ENCODE assay signal across 14 mouse cellular contexts in the genomic region with DNA sequence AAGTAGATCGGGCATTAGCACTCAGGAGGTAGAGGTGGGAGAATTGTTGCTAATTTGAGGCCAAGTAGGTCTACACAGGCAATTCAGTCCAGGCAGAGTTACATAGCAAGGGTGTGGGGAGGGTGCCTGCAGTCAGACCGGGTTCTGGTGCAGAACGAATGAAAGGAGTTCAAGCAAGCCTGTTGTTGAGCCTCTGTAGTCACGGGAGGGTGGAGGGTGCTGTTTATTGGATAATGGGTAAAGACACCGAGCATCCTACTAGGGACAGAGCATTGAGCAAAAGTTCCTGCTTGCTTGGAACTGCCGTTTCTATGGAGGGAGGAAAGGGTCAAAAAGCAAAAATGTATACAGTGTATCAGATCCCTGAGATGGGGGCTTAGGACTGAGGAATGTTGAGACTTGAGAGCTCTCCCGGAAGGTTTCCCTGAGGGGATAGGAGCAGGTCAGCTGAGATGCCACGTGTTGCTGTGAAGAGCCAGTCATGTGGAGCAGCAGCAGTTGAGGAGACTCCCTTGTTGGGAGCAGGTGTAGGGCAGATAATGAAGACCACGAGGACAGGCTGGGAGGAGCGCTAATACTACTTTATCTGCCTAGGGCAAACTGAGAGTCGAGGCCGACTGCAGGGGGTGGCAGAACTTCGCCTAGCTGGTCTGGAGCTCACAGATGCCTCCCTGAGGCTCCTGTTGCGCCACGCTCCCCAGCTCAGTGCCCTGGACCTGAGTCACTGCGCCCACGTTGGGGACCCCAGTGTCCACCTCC. TPM values are rescaled to one million over a fixed set of nuclear protein-coding genes. Genes with fewer than 3 reads are reported as not detected.
A peak's percentile ranks its signal among the peaks of the same experiment; 100 is the strongest.
DNase-seq lines count a peak whose midpoint lies in the region; ATAC-seq and TF ChIP-seq lines count a peak whose summit lies in the region.
"Had no signal": no experiment of that assay in that cellular context is flagged by ENCODE, and none has a peak within 500 bp of the region (broad histone marks: within the 10 kb centered on the region; RNA-seq: fewer than 3 reads in every experiment).

No protein-coding gene starts in this region.

- no peaks in the 10 kb centered on the region for H3K9me3 ChIP-seq in heart, embryonic 12.5 days (replicated peaks)
- no peaks in the 10 kb centered on the region for H3K9me3 ChIP-seq in MEL (replicated peaks; ENCODE audit: insufficient read depth, low read length)
- H3K9me3 ChIP-seq in limb, embryonic 12.5 days: no peaks in the 10 kb centered on the region
- H3K9me3 ChIP-seq in kidney, embryonic 15.5 days (replicated peaks): no peaks in the 10 kb centered on the region

- 68% methylated on average over 17 of the region's 17 CpGs for WGBS in heart, embryonic 12.5 days
- WGBS in limb, embryonic 12.5 days: 81% methylated on average over 17 of the region's 17 CpGs
- WGBS in spleen, adult 2 months: 89% methylated on average over 17 of the region's 17 CpGs
- WGBS in kidney, embryonic 15.5 days: 79% methylated on average over 17 of the region's 17 CpGs

- peak in 2 of 3 experiments; percentile 9; a peak in 1 of 6 replicates for TF ChIP-seq CTCF in MEL (IDR thresholded peaks at IDR 0.05 in 2 of 3, conservative IDR thresholded peaks at IDR 0.05 in 1 of 3; ENCODE audit: control insufficient read depth in 1 of 3, insufficient read depth in 1 of 3, low read depth in 2 of 3, low read length in 3 of 3, poor library complexity in 1 of 3, severe bottlenecking in 1 of 3)
- no peak for TF ChIP-seq CTCF in spleen, adult 2 months (IDR thresholded peaks at IDR 0.05; ENCODE audit: extremely low read depth, insufficient read depth, insufficient read length, insufficient replicate concordance)

- H3K4me2 ChIP-seq in heart, embryonic 12.5 days: peak overlapping the region; percentile 6; the same call in 1 of the 2 replicates
- H3K4me2 ChIP-seq in limb, embryonic 12.5 days: no peak overlapping the region
- no peak overlapping the region for H3K4me2 ChIP-seq in kidney, embryonic 15.5 days

- H3K79me2 ChIP-seq in MEL (ENCODE audit: control insufficient read depth, insufficient read depth, low read length, poor library complexity): peaks cover 24% of the 10 kb centered on the region

- H3K9ac ChIP-seq in heart, embryonic 12.5 days: no peak overlapping the region
- peak overlapping the region; percentile 78 for H3K9ac ChIP-seq in MEL (ENCODE audit: control insufficient read depth, low read depth, low read length, poor library complexity, severe bottlenecking)
- no peak overlapping the region for H3K9ac ChIP-seq in limb, embryonic 12.5 days (replicated peaks)
- H3K9ac ChIP-seq in kidney, embryonic 15.5 days: no peak overlapping the region

- DNase-seq in heart, postnatal 14 days: no peak
- DNase-seq in MEL (ENCODE audit: low read depth, low spot score): peak; percentile 94
- DNase-seq in spleen, adult 2 months (ENCODE audit: low read depth in 1 of 2, low spot score in 2 of 2): no peak
- no peak for DNase-seq in retina, embryonic 14.5 days (ENCODE audit: low spot score)
- DNase-seq in thymus, postnatal 25 days: no peak
- DNase-seq: gastrocnemius, postnatal 10 days; kidney, postnatal 4 days; thymus, adult 18-20 months had no signal

- ATAC-seq in heart, embryonic 12.5 days (ENCODE audit: insufficient number of reproducible peaks, low FRiP score): peak; percentile 53
- ATAC-seq in limb, embryonic 12.5 days (ENCODE audit: insufficient number of reproducible peaks, insufficient read depth, low FRiP score, low TSS enrichment, low read depth): no peak
- ATAC-seq in kidney, embryonic 15.5 days (replicated peaks; ENCODE audit: low FRiP score): no peak

- 0 out of 2 replicates have a peak overlapping the region, but pooled peaks have one; percentile 21 for H3K27ac ChIP-seq in heart, embryonic 12.5 days (ENCODE audit: poor library complexity, severe bottlenecking)
- H3K27ac ChIP-seq in MEL (ENCODE audit: control insufficient read depth, low read depth, low read length): peak overlapping the region; percentile 91
- peak overlapping the region; percentile 96; the same call in 1 of the 2 replicates for H3K27ac ChIP-seq in limb, embryonic 12.5 days
- H3K27ac ChIP-seq in spleen, adult 2 months (ENCODE audit: insufficient read depth, low read length): peak overlapping the region; percentile 16; the same call in 1 of the 2 replicates
- H3K27ac ChIP-seq in kidney, embryonic 15.5 days: no peak overlapping the region

- peaks cover 8% of the 10 kb centered on the region for H3K27me3 ChIP-seq in heart, embryonic 12.5 days (replicated peaks)
- H3K27me3 ChIP-seq in MEL (ENCODE audit: control insufficient read depth in 1 of 2, insufficient read depth in 2 of 2, low read length in 2 of 2): no peaks in the 10 kb centered on the region
- no peaks in the 10 kb centered on the region for H3K27me3 ChIP-seq in limb, embryonic 12.5 days
- no peaks in the 10 kb centered on the region for H3K27me3 ChIP-seq in spleen, adult 2 months (ENCODE audit: control insufficient read depth, insufficient read depth, low read length)
- H3K27me3 ChIP-seq in kidney, embryonic 15.5 days: no peaks in the 10 kb centered on the region

- TF ChIP-seq POLR2A in MEL (IDR thresholded peaks at IDR 0.05; ENCODE audit: control insufficient read depth in 1 of 2, insufficient read depth in 1 of 2, low read depth in 1 of 2, low read length in 2 of 2, poor library complexity in 1 of 2): peak; percentile 54 to 98
- no peak for TF ChIP-seq POLR2A in spleen, adult 2 months (IDR thresholded peaks at IDR 0.05; ENCODE audit: low read depth, low read length)

- H3K36me3 ChIP-seq in heart, embryonic 12.5 days: peaks cover 54% of the 10 kb centered on the region
- peaks cover 0 to 30% of the 10 kb centered on the region in 2 experiments; a peak in 2 of 4 replicates for H3K36me3 ChIP-seq in MEL (ENCODE audit: control insufficient read depth in 1 of 2, insufficient read depth in 2 of 2, low read length in 2 of 2)
- H3K36me3 ChIP-seq in limb, embryonic 12.5 days: peaks cover 62% of the 10 kb centered on the region
- no peaks in the 10 kb centered on the region for H3K36me3 ChIP-seq in spleen, adult 2 months (ENCODE audit: control insufficient read depth, insufficient read depth, low read length)
- H3K36me3 ChIP-seq in kidney, embryonic 15.5 days: peaks cover 63% of the 10 kb centered on the region

- TF ChIP-seq EP300 in MEL (IDR thresholded peaks at IDR 0.05; ENCODE audit: low read depth in 1 of 2, low read length in 2 of 2): peak in 1 of 2 experiments; percentile 85; a peak in 3 of 4 replicates

- no peak overlapping the region for H3K4me3 ChIP-seq in heart, embryonic 12.5 days
- H3K4me3 ChIP-seq in MEL (ENCODE audit: control insufficient read depth in 1 of 2, insufficient read depth in 1 of 2, low read depth in 2 of 2, low read length in 2 of 2): peak overlapping the region; percentile 9 to 64
- H3K4me3 ChIP-seq in limb, embryonic 12.5 days (replicated peaks): no peak overlapping the region
- H3K4me3 ChIP-seq in spleen, adult 2 months (ENCODE audit: extremely low read depth, insufficient read depth, insufficient read length): no peak overlapping the region
- H3K4me3 ChIP-seq in kidney, embryonic 15.5 days (replicated peaks): no peak overlapping the region; the same call in 1 of the 2 replicates

- intact Hi-C loops in heart, postnatal 14 days (cut with DNase I): no loop called here

- no peak for TF ChIP-seq RAD21 in MEL (IDR thresholded peaks at IDR 0.05; ENCODE audit: low read depth, low read length)

- H3K4me1 ChIP-seq in heart, embryonic 12.5 days (replicated peaks): peaks cover 24% of the 10 kb centered on the region
- peaks cover 8 to 36% of the 10 kb centered on the region in 2 experiments for H3K4me1 ChIP-seq in MEL (ENCODE audit: control insufficient read depth in 1 of 2, insufficient read depth in 2 of 2, low read length in 2 of 2)
- peaks cover 29% of the 10 kb centered on the region for H3K4me1 ChIP-seq in limb, embryonic 12.5 days (replicated peaks)
- H3K4me1 ChIP-seq in spleen, adult 2 months (ENCODE audit: control insufficient read depth, insufficient read depth, insufficient read length): peaks cover 5% of the 10 kb centered on the region; the same call in 1 of the 2 replicates
- H3K4me1 ChIP-seq in kidney, embryonic 15.5 days: peaks cover 29% of the 10 kb centered on the region

RNA-seq across cellular contexts. Expression of a gene that starts 2.6 kb away (rescaled TPM):
- 13.3 and 14.6 TPM in 2 replicates for polyA plus RNA-seq in heart, embryonic 12.5 days (2016; fragmentation: Nextera tagmentation; extraction: Ambion mirVana)
- 10 to 100 TPM; 16.6 to 17.3 TPM for total RNA-seq in heart, postnatal 14 days (2021)
- 31.4 and 37.5 TPM in 2 replicates for total RNA-seq in MEL (2012; rRNA removed)
- polyA plus RNA-seq in MEL (2012; ENCODE audit: insufficient read depth in 1 of 2, insufficient read length in 2 of 2, low read depth in 1 of 2, low replicate concordance in 2 of 2, missing spikeins in 1 of 2): 10 to 100 TPM in 1 of 2 experiments, not detected in 1; 47.2 TPM
- 15.2 and 15.4 TPM in 2 replicates for polyA plus RNA-seq in limb, embryonic 12.5 days (2016; fragmentation: Nextera tagmentation; extraction: Ambion mirVana)
- polyA plus RNA-seq in spleen, adult 2 months (2012; rRNA removed): 50.3 and 62.9 TPM in 2 replicates
- 25.1 and 26.7 TPM in 2 replicates for polyA plus RNA-seq in kidney, embryonic 15.5 days (2015; fragmentation: Nextera tagmentation; extraction: Ambion mirVana)

RNA-seq across cellular contexts. Expression of a gene that starts 9.4 kb away (rescaled TPM):
- 12.1 and 14.6 TPM in 2 replicates for polyA plus RNA-seq in heart, embryonic 12.5 days (2016; fragmentation: Nextera tagmentation; extraction: Ambion mirVana)
- 10 to 100 TPM; 21.0 to 22.3 TPM for total RNA-seq in heart, postnatal 14 days (2021)
- total RNA-seq in MEL (2012; rRNA removed): 9.2 and 10.3 TPM in 2 replicates
- 10 to 100 TPM in 1 of 2 experiments, not detected in 1; 55.9 TPM for polyA plus RNA-seq in MEL (2012; ENCODE audit: insufficient read depth in 1 of 2, insufficient read length in 2 of 2, low read depth in 1 of 2, low replicate concordance in 2 of 2, missing spikeins in 1 of 2)
- 24.7 and 25.2 TPM in 2 replicates for polyA plus RNA-seq in limb, embryonic 12.5 days (2016; fragmentation: Nextera tagmentation; extraction: Ambion mirVana)
- polyA plus RNA-seq in spleen, adult 2 months (2012; rRNA removed): 13.9 and 14.9 TPM in 2 replicates
- 23.2 and 25.9 TPM in 2 replicates for polyA plus RNA-seq in kidney, embryonic 15.5 days (2015; fragmentation: Nextera tagmentation; extraction: Ambion mirVana)

RNA-seq across cellular contexts. Expression of a gene that starts 18.4 kb away (rescaled TPM):
- not detected in 2 replicates for polyA plus RNA-seq in heart, embryonic 12.5 days (2016; fragmentation: Nextera tagmentation; extraction: Ambion mirVana)
- 1 to 10 TPM; 2.7 to 3.0 TPM for total RNA-seq in heart, postnatal 14 days (2021)
- total RNA-seq in MEL (2012; rRNA removed): 0.73 and 0.88 TPM in 2 replicates
- 1 to 10 TPM in 1 of 2 experiments, not detected in 1; 1.3 TPM for polyA plus RNA-seq in MEL (2012; ENCODE audit: insufficient read depth in 1 of 2, insufficient read length in 2 of 2, low read depth in 1 of 2, low replicate concordance in 2 of 2, missing spikeins in 1 of 2)
- not detected in 2 replicates for polyA plus RNA-seq in limb, embryonic 12.5 days (2016; fragmentation: Nextera tagmentation; extraction: Ambion mirVana)
- not detected in 2 replicates for polyA plus RNA-seq in spleen, adult 2 months (2012; rRNA removed)
- polyA plus RNA-seq in kidney, embryonic 15.5 days (2015; fragmentation: Nextera tagmentation; extraction: Ambion mirVana): not detected in 2 replicates
- polyA plus RNA-seq: brain, embryonic 14.5 days; cortical plate, adult 2 months; heart, embryonic 16.5 days had no signal

RNA-seq across cellular contexts. Expression of a gene that starts 22.7 kb away (rescaled TPM):
- polyA plus RNA-seq in heart, embryonic 12.5 days (2016; fragmentation: Nextera tagmentation; extraction: Ambion mirVana): 3.4 and 3.7 TPM in 2 replicates
- total RNA-seq in heart, postnatal 14 days (2021): 1 to 10 TPM; 4.8 to 5.7 TPM
- total RNA-seq in MEL (2012; rRNA removed): 37.7 and 46.7 TPM in 2 replicates
- 10 to 100 TPM in 1 of 2 experiments, not detected in 1; 58.3 TPM for polyA plus RNA-seq in MEL (2012; ENCODE audit: insufficient read depth in 1 of 2, insufficient read length in 2 of 2, low read depth in 1 of 2, low replicate concordance in 2 of 2, missing spikeins in 1 of 2)
- 9.0 and 10.5 TPM in 2 replicates for polyA plus RNA-seq in limb, embryonic 12.5 days (2016; fragmentation: Nextera tagmentation; extraction: Ambion mirVana)
- 17.4 and 23.6 TPM in 2 replicates for polyA plus RNA-seq in spleen, adult 2 months (2012; rRNA removed)
- 5.6 and 6.8 TPM in 2 replicates for polyA plus RNA-seq in kidney, embryonic 15.5 days (2015; fragmentation: Nextera tagmentation; extraction: Ambion mirVana)

RNA-seq across cellular contexts. Expression of a gene that starts 33.4 kb away (rescaled TPM):
- 19.0 and 21.1 TPM in 2 replicates for polyA plus RNA-seq in heart, embryonic 12.5 days (2016; fragmentation: Nextera tagmentation; extraction: Ambion mirVana)
- total RNA-seq in heart, postnatal 14 days (2021): 10 to 100 TPM; 14.9 to 18.4 TPM
- total RNA-seq in MEL (2012; rRNA removed): 0.59 and 1.4 TPM in 2 replicates
- polyA plus RNA-seq in MEL (2012; ENCODE audit: insufficient read depth in 1 of 2, insufficient read length in 2 of 2, low read depth in 1 of 2, low replicate concordance in 2 of 2, missing spikeins in 1 of 2): under 1 TPM in 1 of 2 experiments, not detected in 1; 0.75 TPM
- polyA plus RNA-seq in limb, embryonic 12.5 days (2016; fragmentation: Nextera tagmentation; extraction: Ambion mirVana): 9.5 and 9.8 TPM in 2 replicates
- 22.7 and 23.6 TPM in 2 replicates for polyA plus RNA-seq in spleen, adult 2 months (2012; rRNA removed)
- 23.0 and 27.6 TPM in 2 replicates for polyA plus RNA-seq in kidney, embryonic 15.5 days (2015; fragmentation: Nextera tagmentation; extraction: Ambion mirVana)

Comparison
In these comparisons a context has a peak if more than half of its experiments do, and no peak if none do; other contexts are left out.
1. H3K4me3 ChIP-seq: peak in MEL (2 of 2); none in heart, embryonic 12.5 days (single experiment), limb, embryonic 12.5 days (single experiment), spleen, adult 2 months (single experiment) and kidney, embryonic 15.5 days (single experiment).